Comparison of ENCODE assay signal across 13 mouse cellular contexts in genomic region chr19:6419805-6420310, GRCm38 (mm10). TPM values are rescaled to one million over a fixed set of nuclear protein-coding genes. Genes with fewer than 3 reads are reported as not detected.
DNase-seq lines count a peak whose midpoint lies in the region; ATAC-seq and TF ChIP-seq lines count a peak whose summit lies in the region.
"Had no signal": no experiment of that assay in that cellular context is flagged by ENCODE, and none has a peak within 500 bp of the region (broad histone marks: within the 10 kb centered on the region; RNA-seq: fewer than 3 reads in every experiment).

No protein-coding gene starts in this region.

- H3K9me3 ChIP-seq in forebrain, embryonic 11.5 days (ENCODE audit: control insufficient read depth, low read length): no peaks in the 10 kb centered on the region
- no peaks in the 10 kb centered on the region for H3K9me3 ChIP-seq in hindbrain, embryonic 14.5 days (ENCODE audit: control insufficient read depth, low read length)
- no peaks in the 10 kb centered on the region for H3K9me3 ChIP-seq in midbrain, postnatal 0 days (ENCODE audit: low read length)

- H3K4me2 ChIP-seq in forebrain, embryonic 11.5 days (ENCODE audit: low read depth, low read length, severe bottlenecking): peak overlapping the region; percentile 88
- H3K4me2 ChIP-seq in hindbrain, embryonic 14.5 days (replicated peaks): peak overlapping the region; percentile 71
- peak overlapping the region; percentile 91 for H3K4me2 ChIP-seq in midbrain, postnatal 0 days (ENCODE audit: low read depth, low read length, poor library complexity, severe bottlenecking)
- H3K4me2 ChIP-seq: liver, embryonic 11.5 days had no signal

- no peak for TF ChIP-seq CTCF in cerebellum, adult 2 months (IDR thresholded peaks at IDR 0.05; ENCODE audit: borderline replicate concordance, insufficient read depth, low read depth, low read length)
- 0 out of 2 replicates have a peak, but pooled peaks have one; percentile 11 for TF ChIP-seq CTCF in midbrain, postnatal 0 days (IDR thresholded peaks at IDR 0.05)

- peak overlapping the region; percentile 74 for H3K4me3 ChIP-seq in cerebellum, adult 2 months (replicated peaks; ENCODE audit: insufficient read depth, low read depth, low read length)
- H3K4me3 ChIP-seq in forebrain, embryonic 11.5 days (ENCODE audit: low read depth, low read length): peak overlapping the region; percentile 57
- peak overlapping the region; percentile 47 for H3K4me3 ChIP-seq in hindbrain, embryonic 14.5 days (replicated peaks; ENCODE audit: low read length)
- peak overlapping the region; percentile 61 for H3K4me3 ChIP-seq in midbrain, postnatal 0 days (ENCODE audit: low read depth, low read length)

- no peaks in the 10 kb centered on the region for H3K36me3 ChIP-seq in forebrain, embryonic 11.5 days (ENCODE audit: control insufficient read depth, insufficient read depth, low read length)
- no peaks in the 10 kb centered on the region for H3K36me3 ChIP-seq in hindbrain, embryonic 14.5 days (replicated peaks; ENCODE audit: control insufficient read depth, insufficient read depth)
- H3K36me3 ChIP-seq in midbrain, postnatal 0 days (ENCODE audit: insufficient read depth, low read length): no peaks in the 10 kb centered on the region

- no peak for TF ChIP-seq POLR2A in cerebellum, adult 2 months (IDR thresholded peaks at IDR 0.05; ENCODE audit: borderline replicate concordance, insufficient read depth, low read length)

- peak in 1 of 2 experiments; percentile 32 for DNase-seq in cerebellum, adult 2 months
- DNase-seq in cerebellum, postnatal 14 days: no peak
- DNase-seq in forebrain, embryonic 11.5 days (ENCODE audit: low spot score): no peak
- DNase-seq in hindbrain, embryonic 14.5 days (ENCODE audit: low spot score): no peak
- DNase-seq in midbrain, postnatal 0 days (ENCODE audit: low spot score): no peak
- DNase-seq in heart, adult 18-20 months: no peak
- DNase-seq in natural killer cell, adult 2 months (ENCODE audit: low spot score in 2 of 2): no peak
- no peak for DNase-seq in layer of hippocampus, adult 18-20 months (ENCODE audit: low spot score in 2 of 2)
- DNase-seq: adrenal gland, adult 8-10 months; kidney, postnatal 25 days had no signal

- H3K27ac ChIP-seq in cerebellum, adult 2 months (ENCODE audit: insufficient read depth, low read length): peak overlapping the region; percentile 6
- H3K27ac ChIP-seq in forebrain, embryonic 11.5 days (ENCODE audit: low read depth, low read length): no peak overlapping the region
- H3K27ac ChIP-seq in hindbrain, embryonic 14.5 days: peak overlapping the region; percentile 93
- H3K27ac ChIP-seq in midbrain, postnatal 0 days (ENCODE audit: low read depth, low read length): peak overlapping the region; percentile 93

- H3K27me3 ChIP-seq in cerebellum, adult 2 months (ENCODE audit: control insufficient read depth, insufficient read depth, low read length): no peaks in the 10 kb centered on the region
- H3K27me3 ChIP-seq in forebrain, embryonic 11.5 days (ENCODE audit: control insufficient read depth, insufficient read depth, low read length): peaks cover 19% of the 10 kb centered on the region
- no peaks in the 10 kb centered on the region for H3K27me3 ChIP-seq in hindbrain, embryonic 14.5 days (ENCODE audit: control insufficient read depth, insufficient read depth, low read length)
- no peaks in the 10 kb centered on the region for H3K27me3 ChIP-seq in midbrain, postnatal 0 days (ENCODE audit: insufficient read depth, low read length)

- H3K9ac ChIP-seq in forebrain, embryonic 11.5 days (ENCODE audit: low read length): peak overlapping the region; percentile 72
- H3K9ac ChIP-seq in hindbrain, embryonic 14.5 days: peak overlapping the region; percentile 80
- H3K9ac ChIP-seq in midbrain, postnatal 0 days (replicated peaks; ENCODE audit: low read length, poor library complexity, severe bottlenecking): peak overlapping the region; percentile 88

- ATAC-seq in forebrain, embryonic 11.5 days (replicated peaks; ENCODE audit: low FRiP score): no peak
- ATAC-seq in hindbrain, embryonic 14.5 days (ENCODE audit: low FRiP score): no peak
- no peak for ATAC-seq in midbrain, postnatal 0 days (ENCODE audit: low FRiP score)
- ATAC-seq: intestine, embryonic 16.5 days; lung, postnatal 0 days had no signal

- WGBS in cerebellum, adult 2 months: 7% methylated on average over 9 of the region's 9 CpGs
- WGBS in forebrain, embryonic 11.5 days: 61% methylated on average over 9 of the region's 9 CpGs
- 48% methylated on average over 9 of the region's 9 CpGs for whole genome bisulfite sequencing in hindbrain, embryonic 14.5 days
- WGBS in midbrain, postnatal 0 days: 29% methylated on average over 9 of the region's 9 CpGs

- peaks cover 40% of the 10 kb centered on the region for H3K4me1 ChIP-seq in cerebellum, adult 2 months (ENCODE audit: control insufficient read depth, insufficient read depth, low read length)
- peaks cover 22% of the 10 kb centered on the region for H3K4me1 ChIP-seq in forebrain, embryonic 11.5 days (replicated peaks; ENCODE audit: control insufficient read depth, insufficient read depth, low read length)
- peaks cover 81% of the 10 kb centered on the region for H3K4me1 ChIP-seq in hindbrain, embryonic 14.5 days (replicated peaks; ENCODE audit: control insufficient read depth, insufficient read depth, low read length)
- H3K4me1 ChIP-seq in midbrain, postnatal 0 days (ENCODE audit: insufficient read depth, low read length): peaks cover 52% of the 10 kb centered on the region

RNA-seq across cellular contexts. Expression of gene Nrxn2, which starts 1.3 kb away (rescaled TPM):
- polyA plus RNA-seq in cerebellum, adult 2 months (2012; rRNA removed): 420 and 504 TPM in 2 replicates
- 8.1 and 10.4 TPM in 2 replicates for polyA plus RNA-seq in forebrain, embryonic 11.5 days (2014; fragmentation: Nextera tagmentation; extraction: Ambion mirVana)
- polyA plus RNA-seq in hindbrain, embryonic 14.5 days (2014; fragmentation: Nextera tagmentation; extraction: Ambion mirVana): 60.6 and 66.4 TPM in 2 replicates
- total RNA-seq in midbrain, postnatal 0 days (2014; rRNA removed): 382 and 409 TPM in 2 replicates
- polyA plus RNA-seq in midbrain, postnatal 0 days (2015; fragmentation: Nextera tagmentation; extraction: Ambion mirVana): 74.3 and 75.7 TPM in 2 replicates
- total RNA-seq in heart, adult 18-20 months (2021): 1 to 10 TPM; 4.3 to 4.8 TPM
- total RNA-seq in layer of hippocampus, adult 18-20 months (2021): 100 to 1,000 TPM; 415 to 436 TPM

RNA-seq across cellular contexts. Expression of gene Rasgrp2, which starts 20.7 kb away (rescaled TPM):
- 78.5 and 90.1 TPM in 2 replicates for polyA plus RNA-seq in cerebellum, adult 2 months (2012; rRNA removed)
- polyA plus RNA-seq in forebrain, embryonic 11.5 days (2014; fragmentation: Nextera tagmentation; extraction: Ambion mirVana): 9.5 and 12.9 TPM in 2 replicates
- 89.2 and 111 TPM in 2 replicates for polyA plus RNA-seq in hindbrain, embryonic 14.5 days (2014; fragmentation: Nextera tagmentation; extraction: Ambion mirVana)
- total RNA-seq in midbrain, postnatal 0 days (2014; rRNA removed): 250 and 291 TPM in 2 replicates
- 232 and 264 TPM in 2 replicates for polyA plus RNA-seq in midbrain, postnatal 0 days (2015; fragmentation: Nextera tagmentation; extraction: Ambion mirVana)
- total RNA-seq in heart, adult 18-20 months (2021): 10 to 100 TPM; 37.7 to 53.4 TPM
- total RNA-seq in layer of hippocampus, adult 18-20 months (2021): 10 to 100 TPM; 29.4 to 32.4 TPM

RNA-seq across cellular contexts. Expression of gene Pygm, which starts 35.7 kb away (rescaled TPM):
- polyA plus RNA-seq in cerebellum, adult 2 months (2012; rRNA removed): 90.1 and 101 TPM in 2 replicates
- polyA plus RNA-seq in forebrain, embryonic 11.5 days (2014; fragmentation: Nextera tagmentation; extraction: Ambion mirVana): 1.2 TPM in 2 replicates
- 6.2 and 6.8 TPM in 2 replicates for polyA plus RNA-seq in hindbrain, embryonic 14.5 days (2014; fragmentation: Nextera tagmentation; extraction: Ambion mirVana)
- 16.4 and 25.8 TPM in 2 replicates for total RNA-seq in midbrain, postnatal 0 days (2014; rRNA removed)
- polyA plus RNA-seq in midbrain, postnatal 0 days (2015; fragmentation: Nextera tagmentation; extraction: Ambion mirVana): 11.7 and 13.2 TPM in 2 replicates
- 1,000 to 10,000 TPM; 1,224 to 1,269 TPM for total RNA-seq in heart, adult 18-20 months (2021)
- 10 to 100 TPM; 26.4 to 27.2 TPM for total RNA-seq in layer of hippocampus, adult 18-20 months (2021)

RNA-seq across cellular contexts. Expression of gene Sf1, which starts 56.4 kb away (rescaled TPM):
- 175 and 196 TPM in 2 replicates for polyA plus RNA-seq in cerebellum, adult 2 months (2012; rRNA removed)
- polyA plus RNA-seq in forebrain, embryonic 11.5 days (2014; fragmentation: Nextera tagmentation; extraction: Ambion mirVana): 275 and 283 TPM in 2 replicates
- 103 and 112 TPM in 2 replicates for polyA plus RNA-seq in hindbrain, embryonic 14.5 days (2014; fragmentation: Nextera tagmentation; extraction: Ambion mirVana)
- 70.5 and 92.2 TPM in 2 replicates for total RNA-seq in midbrain, postnatal 0 days (2014; rRNA removed)
- polyA plus RNA-seq in midbrain, postnatal 0 days (2015; fragmentation: Nextera tagmentation; extraction: Ambion mirVana): 90.2 and 95.5 TPM in 2 replicates
- total RNA-seq in heart, adult 18-20 months (2021): 10 to 100 TPM; 66.5 to 94.7 TPM
- 100 to 1,000 TPM; 196 to 207 TPM for total RNA-seq in layer of hippocampus, adult 18-20 months (2021)
